Mouse (Mus musculus): Measurements from ENCODE around the gene Xrcc3. TPM values are rescaled to one million over a fixed set of nuclear protein-coding genes. Genes with fewer than 3 reads are reported as not detected.

Gene Xrcc3
- polyA plus RNA-seq, 1 experiment = 9.3 TPM

GRCm38 (mm10) chr12:111808775-111809174, 4.9 kb downstream of the Xrcc3 start:
- Histone ChIP-seq H3K27me3 (ENCODE audit: control insufficient read depth, insufficient read depth, low read length) (no peaks in the 10 kb centered on the region), H3K4me1 (ENCODE audit: control insufficient read depth, insufficient read depth, insufficient read length, low read length) (peaks cover 17% of the 10 kb centered on the region), H3K27ac (ENCODE audit: insufficient read depth, low read depth, low read length) (no peak overlapping the region), H3K4me3 (ENCODE audit: low read depth, low read length) (no peak overlapping the region), H3K36me3 (ENCODE audit: control insufficient read depth, insufficient read depth, low read length) (peaks cover 35% of the 10 kb centered on the region)
- TF ChIP-seq POLR2A (IDR thresholded peaks at IDR 0.05; ENCODE audit: low read depth, low read length) = no peak
- WGBS = 92% methylated on average over 6 of the region's 6 CpGs

- TF ChIP-seq POLR2A (IDR thresholded peaks at IDR 0.05; ENCODE audit: low read depth, low read length) = no peak
- Histone ChIP-seq H3K27ac (ENCODE audit: insufficient read depth, low read depth, low read length) (0 out of 2 replicates have a peak overlapping the region, but pooled peaks have one; percentile 14), H3K36me3 (ENCODE audit: control insufficient read depth, insufficient read depth, low read length) (peaks cover 50% of the 10 kb centered on the region), H3K27me3 (ENCODE audit: control insufficient read depth, insufficient read depth, low read length) (no peaks in the 10 kb centered on the region), H3K4me3 (ENCODE audit: low read depth, low read length) (no peak overlapping the region), H3K4me1 (ENCODE audit: control insufficient read depth, insufficient read depth, insufficient read length, low read length) (peaks cover 10% of the 10 kb centered on the region)
- WGBS = 22% methylated on average over 5 of the region's 5 CpGs
Measured at GRCm38 (mm10) chr12:111803538-111803937, 10.1 kb downstream of the Xrcc3 start.

GRCm38 (mm10) chr12:111800459-111801183, 13.1 kb downstream of the Xrcc3 start:
- no peak overlapping the region for H3K4me3 ChIP-seq (ENCODE audit: low read depth, low read length)
- peaks cover 10% of the 10 kb centered on the region for H3K4me1 ChIP-seq (ENCODE audit: control insufficient read depth, insufficient read depth, insufficient read length, low read length)
- whole genome bisulfite sequencing = 68% methylated on average over 10 of the region's 10 CpGs
- H3K27me3 ChIP-seq (ENCODE audit: control insufficient read depth, insufficient read depth, low read length) = no peaks in the 10 kb centered on the region
- H3K36me3 ChIP-seq (ENCODE audit: control insufficient read depth, insufficient read depth, low read length) = peaks cover 42% of the 10 kb centered on the region
- no peak overlapping the region for H3K27ac ChIP-seq (ENCODE audit: insufficient read depth, low read depth, low read length)
- TF ChIP-seq CTCF (IDR thresholded peaks at IDR 0.05; ENCODE audit: extremely low read depth, insufficient read length, insufficient replicate concordance, low read depth, low read length) (no peak), POLR2A (IDR thresholded peaks at IDR 0.05; ENCODE audit: low read depth, low read length) (no peak)

- no peak overlapping the region for H3K4me3 ChIP-seq (ENCODE audit: low read depth, low read length)
- peaks cover 12% of the 10 kb centered on the region for H3K4me1 ChIP-seq (ENCODE audit: control insufficient read depth, insufficient read depth, insufficient read length, low read length)
- H3K27ac ChIP-seq (ENCODE audit: insufficient read depth, low read depth, low read length) = no peak overlapping the region
- no peaks in the 10 kb centered on the region for H3K27me3 ChIP-seq (ENCODE audit: control insufficient read depth, insufficient read depth, low read length)
- 92% methylated on average over 13 of the region's 13 CpGs for WGBS
- TF ChIP-seq POLR2A (IDR thresholded peaks at IDR 0.05; ENCODE audit: low read depth, low read length) (no peak), CTCF (IDR thresholded peaks at IDR 0.05; ENCODE audit: extremely low read depth, insufficient read length, insufficient replicate concordance, low read depth, low read length) (no peak)
- H3K36me3 ChIP-seq (ENCODE audit: control insufficient read depth, insufficient read depth, low read length) = peaks cover 43% of the 10 kb centered on the region
Measured at GRCm38 (mm10) chr12:111798493-111798892, 15.2 kb downstream of the Xrcc3 start.

GRCm38 (mm10) chr12:111797251-111797650, 16.4 kb downstream of the Xrcc3 start:
- TF ChIP-seq CTCF (IDR thresholded peaks at IDR 0.05; ENCODE audit: extremely low read depth, insufficient read length, insufficient replicate concordance, low read depth, low read length) = no peak
- no peak for TF ChIP-seq POLR2A (IDR thresholded peaks at IDR 0.05; ENCODE audit: low read depth, low read length)
- 82% methylated on average over 8 of the region's 8 CpGs for WGBS
- no peaks in the 10 kb centered on the region for H3K27me3 ChIP-seq (ENCODE audit: control insufficient read depth, insufficient read depth, low read length)
- H3K4me1 ChIP-seq (ENCODE audit: control insufficient read depth, insufficient read depth, insufficient read length, low read length) = peaks cover 11% of the 10 kb centered on the region
- peaks cover 48% of the 10 kb centered on the region for H3K36me3 ChIP-seq (ENCODE audit: control insufficient read depth, insufficient read depth, low read length)
- no peak overlapping the region for H3K27ac ChIP-seq (ENCODE audit: insufficient read depth, low read depth, low read length)
- no peak overlapping the region for H3K4me3 ChIP-seq (ENCODE audit: low read depth, low read length)

GRCm38 (mm10) chr12:111795180-111795895, 18.3 kb downstream of the Xrcc3 start:
- TF ChIP-seq POLR2A (IDR thresholded peaks at IDR 0.05; ENCODE audit: low read depth, low read length) = no peak
- TF ChIP-seq CTCF (IDR thresholded peaks at IDR 0.05; ENCODE audit: extremely low read depth, insufficient read length, insufficient replicate concordance, low read depth, low read length) = no peak
- Histone ChIP-seq H3K4me3 (ENCODE audit: low read depth, low read length) (no peak overlapping the region), H3K27me3 (ENCODE audit: control insufficient read depth, insufficient read depth, low read length) (no peaks in the 10 kb centered on the region), H3K36me3 (ENCODE audit: control insufficient read depth, insufficient read depth, low read length) (peaks cover 52% of the 10 kb centered on the region), H3K27ac (ENCODE audit: insufficient read depth, low read depth, low read length) (no peak overlapping the region), H3K4me1 (ENCODE audit: control insufficient read depth, insufficient read depth, insufficient read length, low read length) (peaks cover 11% of the 10 kb centered on the region)
- WGBS = 93% methylated on average over 28 of the region's 28 CpGs

GRCm38 (mm10) chr12:111794526-111795179, 19.0 kb downstream of the Xrcc3 start:
- WGBS = 89% methylated on average over 18 of the region's 18 CpGs

More at GRCm38 (mm10) chr12:111794526-111795179, 19.0 kb downstream of the Xrcc3 start:
- peaks cover 58% of the 10 kb centered on the region for H3K36me3 ChIP-seq (ENCODE audit: control insufficient read depth, insufficient read depth, low read length)
- H3K27ac ChIP-seq (ENCODE audit: insufficient read depth, low read depth, low read length) = no peak overlapping the region
- no peak overlapping the region for H3K4me3 ChIP-seq (ENCODE audit: low read depth, low read length)
- no peak for TF ChIP-seq CTCF (IDR thresholded peaks at IDR 0.05; ENCODE audit: extremely low read depth, insufficient read length, insufficient replicate concordance, low read depth, low read length)
- no peak for TF ChIP-seq POLR2A (IDR thresholded peaks at IDR 0.05; ENCODE audit: low read depth, low read length)
- no peaks in the 10 kb centered on the region for H3K27me3 ChIP-seq (ENCODE audit: control insufficient read depth, insufficient read depth, low read length)
- H3K4me1 ChIP-seq (ENCODE audit: control insufficient read depth, insufficient read depth, insufficient read length, low read length) = peaks cover 11% of the 10 kb centered on the region

Measured in small intestine, adult 2 months (tissue).